Mouse (Mus musculus) neural tube, embryonic 14.5 days (tissue): ENCODE data around the gene Dact3. TPM values are rescaled to one million over a fixed set of nuclear protein-coding genes. Genes with fewer than 3 reads are reported as not detected.

Experiments used
- ATAC-seq: fragments of 200-750 bp; cut with Nextera tagmentation; 2 replicates; pipeline ENCODE4 v1.8.0; 2017; ENCODE audit warnings: low read depth, mild to moderate bottlenecking, moderate TSS enrichment, moderate library complexity
- H3K27ac ChIP-seq: fragments of 300-500 bp; sonication (generic); 2 replicates; pipeline ENCODE4 v1.5.1; 2014; ENCODE audit warnings: low read depth, mild to moderate bottlenecking, control low read depth, low read length, moderate library complexity, mixed read lengths
- H3K27me3 ChIP-seq: fragments of 300-500 bp; sonication (generic); 2 replicates; pipeline ENCODE4 v1.6.1; 2014; ENCODE audit warnings: low read length; ENCODE audit not compliant: control insufficient read depth, insufficient read depth
- H3K36me3 ChIP-seq: fragments of 300-500 bp; sonication (generic); 2 replicates; pipeline ENCODE4 v1.6.1; 2014; ENCODE audit warnings: low read length, mixed read lengths; ENCODE audit not compliant: control insufficient read depth, insufficient read depth
- H3K4me1 ChIP-seq: fragments of 300-500 bp; sonication (generic); 2 replicates; pipeline ENCODE4 v1.6.1; 2014; ENCODE audit warnings: low read length; ENCODE audit not compliant: control insufficient read depth, insufficient read depth
- H3K4me2 ChIP-seq: fragments of 300-500 bp; sonication (generic); 2 replicates; pipeline ENCODE4 v1.6.1; 2014; ENCODE audit warnings: mild to moderate bottlenecking, low read depth, low read length, control low read depth
- H3K4me3 ChIP-seq: fragments of 300-500 bp; sonication (generic); 2 replicates; pipeline ENCODE4 v1.5.1; 2014; ENCODE audit warnings: low read depth, low read length, control low read depth, mixed read lengths
- H3K9ac ChIP-seq: fragments of 300-500 bp; sonication (generic); replicated peaks from 2 replicates; pipeline ENCODE4 v1.6.1; 2014; ENCODE audit warnings: low read depth, mild to moderate bottlenecking, control low read depth, low read length, mixed read lengths
- H3K9me3 ChIP-seq: fragments of 300-500 bp; sonication (generic); 2 replicates; pipeline ENCODE4 v1.6.1; 2016; ENCODE audit warnings: low read length; ENCODE audit not compliant: control insufficient read depth
- WGBS: fragments of 180-500 bp; shearing (Covaris S2); extraction: QIAGEN DNeasy Blood & Tissue Kit; methylation state at CpG from one replicate; pipeline ENCODE4 v1.1.7; 2014; 5-methylcytosine and 5-hydroxymethylcytosine counted together
- polyA plus RNA-seq: library from polyadenylated mRNA; unstranded; fragments of >200 nt; fragmentation: Nextera tagmentation; extraction: Ambion mirVana; gene quantifications from 2 replicates; pipeline ENCODE4 v1.2.1, GENCODE M21; 2014

Dact3 gene
- polyA plus RNA-seq, 1 experiment from 2014 or later = 6.1 TPM

DNA sequence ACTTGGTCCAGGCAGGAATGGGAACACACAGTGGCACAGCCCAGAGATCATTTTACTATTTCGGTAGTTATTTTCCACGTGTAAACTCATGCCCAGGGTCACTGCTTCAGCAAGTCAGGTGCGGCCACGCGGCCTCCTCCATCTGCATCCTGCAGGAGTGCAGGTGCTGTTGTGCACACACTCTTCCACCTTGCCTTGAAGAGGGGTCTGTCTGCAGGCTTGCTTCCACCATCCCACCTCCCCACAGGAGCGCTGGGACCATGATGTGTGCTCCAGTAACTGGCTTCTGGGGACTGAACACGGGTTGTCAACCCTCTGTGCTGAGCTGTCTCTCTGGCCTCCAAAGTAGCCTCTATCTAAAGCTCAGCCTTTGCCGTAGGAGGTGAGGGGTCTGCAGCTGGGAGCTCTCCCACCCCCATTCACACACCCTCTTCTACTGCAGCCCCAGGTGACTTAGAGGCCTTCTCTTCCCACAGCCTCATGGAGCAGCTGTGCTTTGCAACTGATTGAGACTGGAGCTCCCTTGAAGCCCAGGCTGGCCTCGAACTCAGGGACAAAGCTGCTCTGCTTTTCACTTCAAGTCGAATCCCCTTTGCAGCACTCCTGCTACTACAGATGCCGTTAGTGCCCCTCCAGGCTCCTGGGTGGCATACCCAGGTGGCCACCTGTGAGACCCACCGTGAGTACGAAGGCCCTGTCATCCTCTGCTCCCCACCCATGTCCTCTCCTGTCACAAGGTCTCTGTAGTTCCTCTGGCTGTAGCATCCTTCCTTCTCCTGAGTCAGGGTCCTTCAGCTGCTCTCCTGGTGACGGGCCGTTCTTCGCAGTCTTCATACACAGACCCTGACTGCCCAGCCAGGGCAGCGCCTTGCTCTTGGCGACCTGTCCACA lies 39.6 kb downstream of the Dact3 start:
- H3K4me1 ChIP-seq = peaks cover 10% of the 10 kb centered on the region

GRCm38 (mm10) chr7:16915461-16916340 lies 40.6 kb downstream of the Dact3 start:
- Histone ChIP-seq H3K36me3 (peaks cover 49% of the 10 kb centered on the region), H3K9ac (no peak overlapping the region), H3K4me1 (peaks cover 20% of the 10 kb centered on the region), H3K4me3 (no peak overlapping the region), H3K27ac (no peak overlapping the region), H3K9me3 (no peaks in the 10 kb centered on the region), H3K27me3 (no peaks in the 10 kb centered on the region), H3K4me2 (no peak overlapping the region)
- 93% methylated on average over 32 of the region's 32 CpGs for WGBS
- ATAC-seq = no peak

More for the DNA sequence above, 39.6 kb downstream of the Dact3 start:
- no peaks in the 10 kb centered on the region for H3K9me3 ChIP-seq
- no peaks in the 10 kb centered on the region for H3K27me3 ChIP-seq
- H3K4me3 ChIP-seq = no peak overlapping the region
- peaks cover 49% of the 10 kb centered on the region for H3K36me3 ChIP-seq
- H3K4me2 ChIP-seq = no peak overlapping the region
- H3K27ac ChIP-seq = no peak overlapping the region
- no peak; the same call in 1 of the 2 replicates for ATAC-seq
- H3K9ac ChIP-seq = no peak overlapping the region
- 87% methylated on average over 18 of the region's 18 CpGs for WGBS

- H3K9me3 ChIP-seq = no peaks in the 10 kb centered on the region
- peaks cover 49% of the 10 kb centered on the region for H3K36me3 ChIP-seq
- H3K27me3 ChIP-seq = no peaks in the 10 kb centered on the region
- H3K4me1 ChIP-seq = peaks cover 29% of the 10 kb centered on the region
- H3K4me3 ChIP-seq = no peak overlapping the region
- H3K9ac ChIP-seq = no peak overlapping the region
- H3K27ac ChIP-seq = no peak overlapping the region
- ATAC-seq = no peak
- no peak overlapping the region for H3K4me2 ChIP-seq
- 89% methylated on average over 30 of the region's 30 CpGs for WGBS
Measured at GRCm38 (mm10) chr7:16916342-16917265, 41.5 kb downstream of the Dact3 start.

- ATAC-seq = no peak
- Histone ChIP-seq H3K9me3 (no peaks in the 10 kb centered on the region), H3K4me2 (no peak overlapping the region), H3K4me1 (peaks cover 38% of the 10 kb centered on the region), H3K27ac (no peak overlapping the region), H3K36me3 (peaks cover 49% of the 10 kb centered on the region), H3K27me3 (no peaks in the 10 kb centered on the region), H3K4me3 (no peak overlapping the region), H3K9ac (no peak overlapping the region)
- 61% methylated on average over 11 of the region's 11 CpGs for WGBS
Measured at GRCm38 (mm10) chr7:16917447-16917846, 42.3 kb downstream of the Dact3 start.

- no peak overlapping the region for H3K27ac ChIP-seq
- 39% methylated on average over 9 of the region's 9 CpGs for WGBS
- H3K4me2 ChIP-seq = no peak overlapping the region
Measured at GRCm38 (mm10) chr7:16918014-16918413, 42.9 kb downstream of the Dact3 start.

DNA sequence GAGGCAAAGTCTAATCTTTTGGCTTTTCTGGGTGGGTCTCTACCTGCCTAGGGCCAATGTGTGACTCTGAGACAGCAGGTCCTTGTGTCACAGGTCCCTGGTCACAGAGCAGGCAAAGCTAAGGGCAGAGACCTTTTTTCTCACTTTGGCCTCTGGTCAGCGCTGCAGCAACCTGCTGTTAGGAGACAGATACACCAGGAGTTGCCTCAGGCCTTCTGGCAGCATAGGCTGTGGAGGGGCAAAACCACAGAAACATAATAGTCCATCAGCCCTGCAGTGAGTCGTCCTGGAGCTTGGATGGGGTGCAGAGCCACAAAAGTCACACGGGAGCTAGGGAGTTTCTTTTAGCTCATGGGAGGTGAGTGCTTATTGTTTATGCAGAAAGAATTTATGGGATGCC lies 43.6 kb downstream of the Dact3 start:
- Histone ChIP-seq H3K4me3 (no peak overlapping the region), H3K9ac (no peak overlapping the region), H3K27me3 (no peaks in the 10 kb centered on the region), H3K9me3 (no peaks in the 10 kb centered on the region), H3K36me3 (peaks cover 43% of the 10 kb centered on the region), H3K4me2 (no peak overlapping the region), H3K27ac (no peak overlapping the region), H3K4me1 (peaks cover 40% of the 10 kb centered on the region)
- 71% methylated on average over 3 of the region's 3 CpGs for WGBS
- no peak for ATAC-seq

More at GRCm38 (mm10) chr7:16918014-16918413, 42.9 kb downstream of the Dact3 start:
- ATAC-seq = no peak
- Histone ChIP-seq H3K9ac (no peak overlapping the region), H3K27me3 (no peaks in the 10 kb centered on the region), H3K4me3 (no peak overlapping the region), H3K4me1 (peaks cover 40% of the 10 kb centered on the region), H3K9me3 (no peaks in the 10 kb centered on the region), H3K36me3 (peaks cover 49% of the 10 kb centered on the region)

DNA sequence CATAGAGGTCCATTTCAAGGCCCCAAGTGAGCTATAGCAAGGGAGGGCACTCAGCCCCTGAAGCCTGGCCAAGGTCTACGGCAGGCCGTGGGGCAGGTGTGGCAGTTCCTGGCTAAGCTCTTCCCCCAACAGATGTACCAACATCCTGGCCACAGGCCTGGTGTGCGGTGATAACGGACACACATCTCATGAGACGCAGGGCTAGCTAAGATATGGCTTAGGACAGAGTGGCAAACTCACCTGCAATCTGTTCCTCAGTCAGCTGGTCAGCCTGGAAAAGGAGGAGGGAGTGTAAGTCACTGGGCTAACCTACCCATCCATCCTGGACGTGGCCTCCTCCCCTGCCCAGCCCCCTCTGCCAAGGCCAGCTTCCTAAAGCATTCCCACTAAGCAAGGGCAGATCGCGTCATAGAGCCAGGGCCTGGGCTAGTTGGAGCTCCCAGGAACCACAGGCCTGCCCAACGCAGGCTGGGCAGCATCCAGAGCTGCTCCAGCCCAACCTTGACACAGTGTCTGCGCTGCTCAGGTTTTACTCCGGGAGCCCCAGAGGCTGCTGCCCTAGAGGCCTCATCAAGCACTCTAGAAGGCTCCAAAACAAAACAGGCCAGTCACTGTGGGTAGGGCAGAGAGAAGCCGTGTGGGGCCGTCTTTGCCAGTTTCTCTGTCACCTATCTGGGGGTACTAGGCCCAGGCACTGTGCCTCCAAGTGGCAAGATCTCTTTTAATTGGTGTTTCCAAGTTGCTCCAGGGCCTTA lies 44.5 kb downstream of the Dact3 start:
- Histone ChIP-seq H3K36me3 (peaks cover 39% of the 10 kb centered on the region), H3K27me3 (no peaks in the 10 kb centered on the region), H3K4me2 (peak overlapping the region; percentile 26; the same call in 1 of the 2 replicates), H3K27ac (no peak overlapping the region), H3K4me1 (peaks cover 40% of the 10 kb centered on the region), H3K4me3 (0 out of 2 replicates have a peak overlapping the region, but pooled peaks have one; percentile 1), H3K9ac (peak overlapping the region; percentile 26; the same call in 1 of the 2 replicates), H3K9me3 (no peaks in the 10 kb centered on the region)
- WGBS = 82% methylated on average over 13 of the region's 13 CpGs
- no peak for ATAC-seq
